Mouse (Mus musculus): ENCODE data around the gene Dpm1. TPM values are rescaled to one million over a fixed set of nuclear protein-coding genes. Genes with fewer than 3 reads are reported as not detected.
A peak's percentile ranks its signal among the peaks of the same experiment; 100 is the strongest.

Dpm1 gene
- polyA plus RNA-seq, 1 experiment, result 686 TPM

GRCm38 (mm10) chr2:168253822-168254221, 23.4 kb upstream of the Dpm1 start:
- WGBS, result 56% methylated on average over 7 of the region's 7 CpGs
- Histone ChIP-seq H3K4me3 (ENCODE audit: insufficient read depth, low read depth, low read length) (no peak overlapping the region), H3K27ac (ENCODE audit: insufficient read depth, low read depth, low read length) (no peak overlapping the region), H3K4me1 (ENCODE audit: control insufficient read depth, insufficient read depth, low read length) (no peaks in the 10 kb centered on the region)
- TF ChIP-seq POLR2A (IDR thresholded peaks at IDR 0.05; ENCODE audit: insufficient read depth, low read depth, low read length) (no peak), CTCF (IDR thresholded peaks at IDR 0.05; ENCODE audit: insufficient read depth, low read depth, low read length) (no peak)

GRCm38 (mm10) chr2:168252639-168253292, 22.4 kb upstream of the Dpm1 start:
- Histone ChIP-seq H3K4me1 (ENCODE audit: control insufficient read depth, insufficient read depth, low read length) (no peaks in the 10 kb centered on the region), H3K27ac (ENCODE audit: insufficient read depth, low read depth, low read length) (no peak overlapping the region), H3K4me3 (ENCODE audit: insufficient read depth, low read depth, low read length) (no peak overlapping the region)
- 15% methylated on average over 16 of the region's 16 CpGs for WGBS
- TF ChIP-seq POLR2A (IDR thresholded peaks at IDR 0.05; ENCODE audit: insufficient read depth, low read depth, low read length) (no peak), CTCF (IDR thresholded peaks at IDR 0.05; ENCODE audit: insufficient read depth, low read depth, low read length) (peak; percentile 39; the same call in 1 of the 2 replicates)

- peak; percentile 63 for TF ChIP-seq CTCF (IDR thresholded peaks at IDR 0.05; ENCODE audit: insufficient read depth, low read depth, low read length)
- TF ChIP-seq POLR2A (IDR thresholded peaks at IDR 0.05; ENCODE audit: insufficient read depth, low read depth, low read length), result no peak
- Histone ChIP-seq H3K4me3 (ENCODE audit: insufficient read depth, low read depth, low read length) (no peak overlapping the region), H3K4me1 (ENCODE audit: control insufficient read depth, insufficient read depth, low read length) (no peaks in the 10 kb centered on the region), H3K27ac (ENCODE audit: insufficient read depth, low read depth, low read length) (no peak overlapping the region)
- WGBS, result 15% methylated on average over 8 of the region's 8 CpGs
Observed at GRCm38 (mm10) chr2:168250270-168250669, 19.9 kb upstream of the Dpm1 start.

- TF ChIP-seq CTCF (IDR thresholded peaks at IDR 0.05; ENCODE audit: insufficient read depth, low read depth, low read length) (no peak), POLR2A (IDR thresholded peaks at IDR 0.05; ENCODE audit: insufficient read depth, low read depth, low read length) (no peak)
- 41% methylated on average over 2 of the region's 2 CpGs for whole genome bisulfite sequencing
- no peak overlapping the region for H3K27ac ChIP-seq (ENCODE audit: insufficient read depth, low read depth, low read length)
- no peak overlapping the region for H3K4me3 ChIP-seq (ENCODE audit: insufficient read depth, low read depth, low read length)
- H3K4me1 ChIP-seq (ENCODE audit: control insufficient read depth, insufficient read depth, low read length), result no peaks in the 10 kb centered on the region
Observed at GRCm38 (mm10) chr2:168248856-168249245, 18.5 kb upstream of the Dpm1 start.

GRCm38 (mm10) chr2:168248167-168248855, 17.9 kb upstream of the Dpm1 start:
- TF ChIP-seq CTCF (IDR thresholded peaks at IDR 0.05; ENCODE audit: insufficient read depth, low read depth, low read length) (no peak), POLR2A (IDR thresholded peaks at IDR 0.05; ENCODE audit: insufficient read depth, low read depth, low read length) (no peak)
- Histone ChIP-seq H3K4me1 (ENCODE audit: control insufficient read depth, insufficient read depth, low read length) (no peaks in the 10 kb centered on the region), H3K27ac (ENCODE audit: insufficient read depth, low read depth, low read length) (no peak overlapping the region), H3K4me3 (ENCODE audit: insufficient read depth, low read depth, low read length) (no peak overlapping the region)
- WGBS, result 61% methylated on average over 8 of the region's 8 CpGs

- Histone ChIP-seq H3K27ac (ENCODE audit: insufficient read depth, low read depth, low read length) (no peak overlapping the region), H3K4me3 (ENCODE audit: insufficient read depth, low read depth, low read length) (no peak overlapping the region), H3K4me1 (ENCODE audit: control insufficient read depth, insufficient read depth, low read length) (no peaks in the 10 kb centered on the region)
- TF ChIP-seq POLR2A (IDR thresholded peaks at IDR 0.05; ENCODE audit: insufficient read depth, low read depth, low read length) (no peak), CTCF (IDR thresholded peaks at IDR 0.05; ENCODE audit: insufficient read depth, low read depth, low read length) (no peak)
- 53% methylated on average over 8 of the region's 8 CpGs for WGBS
Observed at GRCm38 (mm10) chr2:168245571-168245970, 15.2 kb upstream of the Dpm1 start.

- H3K4me1 ChIP-seq (ENCODE audit: control insufficient read depth, insufficient read depth, low read length), result no peaks in the 10 kb centered on the region
- TF ChIP-seq POLR2A (IDR thresholded peaks at IDR 0.05; ENCODE audit: insufficient read depth, low read depth, low read length) (no peak), CTCF (IDR thresholded peaks at IDR 0.05; ENCODE audit: insufficient read depth, low read depth, low read length) (no peak)
- H3K4me3 ChIP-seq (ENCODE audit: insufficient read depth, low read depth, low read length), result no peak overlapping the region
- 80% methylated on average over 4 of the region's 4 CpGs for WGBS
- H3K27ac ChIP-seq (ENCODE audit: insufficient read depth, low read depth, low read length), result no peak overlapping the region
Observed at GRCm38 (mm10) chr2:168243278-168243677, 12.9 kb upstream of the Dpm1 start.

GRCm38 (mm10) chr2:168242841-168243240, 12.4 kb upstream of the Dpm1 start:
- Histone ChIP-seq H3K4me3 (ENCODE audit: insufficient read depth, low read depth, low read length) (no peak overlapping the region), H3K4me1 (ENCODE audit: control insufficient read depth, insufficient read depth, low read length) (no peaks in the 10 kb centered on the region), H3K27ac (ENCODE audit: insufficient read depth, low read depth, low read length) (no peak overlapping the region)
- TF ChIP-seq POLR2A (IDR thresholded peaks at IDR 0.05; ENCODE audit: insufficient read depth, low read depth, low read length) (no peak), CTCF (IDR thresholded peaks at IDR 0.05; ENCODE audit: insufficient read depth, low read depth, low read length) (no peak)

GRCm38 (mm10) chr2:168238335-168238734, 7.9 kb upstream of the Dpm1 start:
- 89% methylated on average over 4 of the region's 4 CpGs for WGBS
- no peak for TF ChIP-seq CTCF (IDR thresholded peaks at IDR 0.05; ENCODE audit: insufficient read depth, low read depth, low read length)
- TF ChIP-seq POLR2A (IDR thresholded peaks at IDR 0.05; ENCODE audit: insufficient read depth, low read depth, low read length), result no peak

More at GRCm38 (mm10) chr2:168238335-168238734, 7.9 kb upstream of the Dpm1 start:
- peaks cover 2% of the 10 kb centered on the region; the same call in 1 of the 2 replicates for H3K4me1 ChIP-seq (ENCODE audit: control insufficient read depth, insufficient read depth, low read length)
- H3K4me3 ChIP-seq (ENCODE audit: insufficient read depth, low read depth, low read length), result no peak overlapping the region
- no peak overlapping the region for H3K27ac ChIP-seq (ENCODE audit: insufficient read depth, low read depth, low read length)
